Mouse (Mus musculus) embryo, embryonic 11.5 days (tissue): ENCODE measurements at regions not wholly inside any gene's neighbourhood (a gene's known extent, or its start where the extent isn't known, plus 50 kb on each side); places are given as distances from the start of the nearest gene placed in this dataset.

Experiments used
- DNase-seq: peaks from one replicate; pipeline ENCODE4 v3.0.0-alpha.2; 2012; ENCODE audit warnings: low read depth, low spot score

DNA sequence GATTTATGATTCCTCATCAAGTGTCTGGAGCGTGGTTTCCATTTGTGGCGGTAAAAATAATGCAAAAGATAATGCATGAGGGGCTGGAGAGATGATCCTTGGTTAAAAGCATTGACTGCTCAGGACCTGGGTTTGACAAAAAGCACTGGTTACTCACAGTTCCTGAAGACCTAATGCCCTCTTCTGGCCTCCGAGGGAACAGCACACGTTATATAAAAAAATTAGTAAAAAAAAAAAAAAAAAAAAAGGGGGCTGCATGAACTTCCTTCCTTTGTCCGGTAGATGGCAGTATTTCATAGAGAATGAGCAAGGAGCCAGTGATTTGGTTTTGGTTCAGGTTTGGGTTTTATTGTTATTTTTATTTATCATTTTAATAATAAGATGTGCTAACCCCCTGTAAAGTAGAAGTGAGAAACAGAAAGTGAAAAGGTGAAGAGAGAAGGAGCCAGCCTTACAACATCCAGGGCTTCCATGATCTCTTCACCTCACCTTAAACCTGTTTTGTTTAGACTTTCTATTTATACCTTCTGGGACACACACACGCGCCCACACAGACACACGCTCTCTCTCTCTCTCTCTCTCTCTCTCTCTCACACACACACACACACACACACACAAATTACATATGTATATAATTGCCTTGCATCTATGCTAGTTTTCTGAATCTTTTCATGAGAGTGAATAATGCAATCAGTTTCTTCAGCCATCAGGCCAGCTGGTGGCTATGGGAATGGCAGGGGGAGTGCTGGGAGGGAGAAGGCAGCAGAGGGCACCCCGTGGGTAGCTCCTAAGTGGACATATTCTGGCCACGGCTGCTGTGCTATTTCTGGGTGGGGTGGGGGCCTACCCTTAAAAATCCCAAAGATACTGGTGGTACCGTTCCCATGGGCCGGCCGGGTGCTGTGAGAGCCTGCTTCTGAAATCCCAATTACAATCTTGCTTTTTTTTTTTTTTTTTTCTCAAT lies 230.0 kb downstream of the Poteg start:
- DNase-seq: peak; percentile 46

GRCm38 (mm10) chr8:27679164-27679563 lies 231.7 kb downstream of the Poteg start:
- peak; percentile 35 for DNase-seq

GRCm38 (mm10) chr8:27721988-27722387 lies 274.5 kb downstream of the Poteg start:
- DNase-seq: no peak

DNA sequence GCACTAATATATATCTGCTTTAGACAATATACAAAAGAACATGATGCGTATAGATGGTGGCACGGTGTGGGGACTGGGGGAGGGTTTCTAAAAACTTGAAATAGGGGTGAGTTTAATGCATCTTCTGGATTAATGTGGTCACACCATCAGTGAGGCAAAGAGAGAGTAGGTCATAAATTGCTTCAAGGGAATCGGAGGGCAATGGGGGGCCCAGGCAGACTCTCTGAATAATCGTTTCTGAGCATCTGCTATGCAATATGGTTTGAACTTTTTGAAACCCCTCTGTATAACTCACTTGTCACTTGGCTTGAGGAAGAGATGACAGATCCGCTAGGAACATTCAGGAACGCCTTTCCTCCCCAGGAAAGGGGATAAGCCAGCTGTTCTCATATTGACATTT lies 322.8 kb downstream of the Poteg start:
- no peak for DNase-seq

DNA sequence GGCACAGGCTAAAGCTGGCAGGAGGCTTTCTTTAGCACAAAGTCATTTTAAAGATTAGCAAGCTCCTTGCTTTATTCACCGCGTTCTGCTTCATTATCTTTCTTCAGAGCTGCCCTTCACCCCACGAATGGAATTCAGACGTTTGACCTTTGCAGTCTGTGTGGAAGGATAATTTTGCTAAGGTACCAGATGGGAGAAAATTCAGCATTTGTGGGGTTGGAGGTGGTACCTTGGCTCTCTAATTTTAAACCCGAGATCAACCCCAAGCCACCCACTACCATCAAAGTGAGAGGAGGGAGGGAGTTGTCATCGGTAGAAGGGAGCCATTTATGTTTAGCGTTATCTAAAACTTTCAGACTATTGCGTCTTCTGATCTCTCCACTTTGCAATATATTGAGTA lies 323.3 kb downstream of the Poteg start:
- DNase-seq: no peak

GRCm38 (mm10) chr8:27771250-27771649 lies 323.8 kb downstream of the Poteg start:
- DNase-seq: no peak

- no peak for DNase-seq
Measured at GRCm38 (mm10) chr8:27778982-27779381, 331.5 kb downstream of the Poteg start.
